Mouse (Mus musculus): ENCODE results near the gene Insrr. TPM values are rescaled to one million over a fixed set of nuclear protein-coding genes. Genes with fewer than 3 reads are reported as not detected.
"Not testable (repeated sequence)": the region's sequence is repeated elsewhere in the genome, so short reads cannot be mapped to it uniquely, and the experiment has no call there.

Insrr gene
- total RNA-seq, 4 experiments from 2014 or later, result 0.49 to 1.00 (median 0.68) TPM

- no peak for DNase-seq (ENCODE audit: low spot score in 2 of 2)
Observed at GRCm38 (mm10) chr3:87832109-87832859, 35.5 kb downstream of the Insrr start.

DNA sequence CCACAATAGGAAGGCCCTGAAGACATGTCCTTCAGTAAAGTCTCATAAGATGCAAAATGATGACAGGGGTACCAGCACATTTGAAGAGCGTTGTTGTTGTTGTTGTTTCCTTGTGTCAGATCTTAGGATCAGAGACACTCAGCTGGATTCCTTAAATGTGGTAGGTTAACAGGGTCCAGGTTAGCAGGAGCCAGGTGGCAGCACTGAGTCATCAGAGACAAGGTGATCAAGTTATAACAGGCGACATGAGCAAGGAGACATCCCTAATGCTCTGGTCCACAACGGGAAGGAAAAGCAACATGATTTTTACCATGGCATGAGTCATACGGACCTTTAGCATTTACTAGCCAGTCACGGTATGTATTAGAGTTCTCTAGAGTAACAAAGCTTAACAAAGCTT, 36.7 kb downstream of the Insrr start:
- no peak for DNase-seq (ENCODE audit: low spot score in 2 of 2)

DNA sequence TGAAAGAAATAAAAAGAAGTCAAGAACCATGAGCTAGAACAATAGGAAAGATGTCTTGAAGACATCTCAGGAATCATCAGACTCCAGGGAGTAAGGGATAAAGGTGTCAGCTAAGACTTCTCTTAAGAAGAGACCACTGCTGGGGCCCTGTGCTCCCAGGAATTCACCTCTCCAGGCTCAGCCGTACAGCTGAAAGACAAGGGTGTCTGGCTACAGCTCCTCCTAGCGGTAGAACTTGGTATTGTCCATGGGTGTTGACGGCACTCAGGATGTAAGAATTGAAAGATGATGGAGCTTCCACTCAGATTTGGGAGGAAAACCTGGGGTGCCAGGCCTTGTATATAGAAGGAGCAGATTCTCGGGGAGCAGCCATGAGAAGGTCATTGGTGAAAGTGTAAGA, 41.9 kb downstream of the Insrr start:
- DNase-seq (ENCODE audit: low spot score in 2 of 2), result peak in 1 of 2 experiments; percentile 84

DNA sequence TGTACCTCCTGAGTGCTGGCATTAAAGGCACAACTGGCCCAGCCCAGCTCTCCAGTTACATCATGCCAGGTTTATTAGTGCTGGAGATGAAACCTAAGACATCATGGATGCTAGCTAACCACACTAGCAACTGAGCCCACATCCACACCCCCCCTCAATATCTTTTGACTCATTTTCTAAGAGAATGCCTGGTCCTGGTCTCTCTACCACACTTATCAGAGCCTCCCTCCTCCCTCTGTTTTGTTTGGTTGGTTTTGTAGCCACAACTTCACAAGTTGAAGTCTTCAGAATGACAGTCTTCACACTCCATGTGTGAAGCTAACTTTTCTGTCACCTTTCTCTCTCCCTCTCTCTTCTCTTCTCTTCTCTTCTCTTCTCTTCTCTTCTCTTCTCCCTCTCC, 44.1 kb downstream of the Insrr start:
- DNase-seq (ENCODE audit: low spot score in 2 of 2), result no peak

- no peak for DNase-seq (ENCODE audit: low spot score in 2 of 2)
Observed at GRCm38 (mm10) chr3:87844981-87845380, 48.2 kb downstream of the Insrr start.

DNA sequence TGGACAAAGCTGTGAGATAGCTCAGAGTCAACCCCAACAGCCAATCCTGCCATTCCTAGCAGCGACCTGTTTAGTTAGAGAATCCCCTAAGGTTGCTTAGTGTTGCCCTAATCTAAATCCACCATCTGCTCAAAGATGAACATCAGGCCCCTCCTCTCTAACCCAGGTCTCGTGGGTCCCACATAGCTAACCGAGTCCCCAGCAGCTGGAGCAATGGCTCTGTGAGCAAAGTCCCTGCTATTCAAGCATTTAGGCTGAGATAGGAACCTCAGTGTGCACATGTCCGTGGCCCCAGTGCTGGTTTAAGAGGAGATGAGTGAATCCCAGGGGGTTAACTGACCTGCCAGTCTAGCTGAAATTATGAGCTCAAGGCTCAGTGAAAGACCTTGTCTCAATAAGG, 49.4 kb downstream of the Insrr start:
- DNase-seq (ENCODE audit: low spot score in 2 of 2), result no peak

DNA sequence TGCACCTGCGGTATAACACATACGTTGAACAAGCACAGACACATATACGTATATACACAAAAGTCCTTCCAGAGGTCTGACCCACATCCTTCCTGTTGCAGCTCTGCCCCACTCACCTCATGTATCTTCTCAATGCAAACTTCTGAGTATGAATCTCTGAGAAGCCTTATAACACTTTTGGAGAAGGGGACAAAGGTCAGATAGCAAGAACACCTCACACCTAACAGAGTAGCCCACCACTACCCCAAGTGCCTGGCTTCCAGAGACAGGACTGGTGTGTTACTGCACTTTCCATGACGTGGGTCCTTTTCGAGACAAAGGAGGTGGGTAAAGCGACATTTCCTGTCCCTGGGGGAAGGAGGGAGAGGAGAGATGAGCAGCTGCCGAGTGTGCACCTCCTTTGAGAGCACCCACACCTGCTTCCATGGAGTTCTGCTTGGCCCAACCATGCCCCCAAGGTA, 49.9 kb downstream of the Insrr start, which contains the start of gene Sh2d2a:
Gene Sh2d2a (plus strand): TSS at position 106 of the 461 bp plus-strand sequence.
- no peak for DNase-seq (ENCODE audit: low spot score in 2 of 2)

- DNase-seq (ENCODE audit: low spot score in 2 of 2), result no peak
Observed at GRCm38 (mm10) chr3:87847680-87848079, 50.9 kb downstream of the Insrr start.

DNA sequence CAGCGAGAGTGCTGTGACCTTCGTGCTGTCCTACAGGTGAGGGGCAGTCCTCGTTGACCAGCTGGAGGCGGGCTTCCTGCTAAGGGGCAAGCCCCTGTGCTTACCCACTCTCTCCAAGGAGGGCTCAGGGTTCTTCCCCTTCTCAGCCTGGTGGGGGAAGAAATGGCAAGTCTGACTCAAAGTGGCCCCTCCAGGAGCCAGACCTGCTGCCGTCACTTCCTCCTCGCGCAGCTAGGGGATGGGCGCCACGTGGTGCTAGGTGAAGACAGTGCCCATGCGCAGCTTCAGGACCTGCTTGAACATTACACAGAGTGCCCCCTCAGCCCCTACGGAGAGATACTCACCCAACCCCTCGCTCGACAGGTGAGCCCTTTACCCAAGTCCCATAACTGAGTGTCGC, 52.4 kb downstream of the Insrr start:
- DNase-seq (ENCODE audit: low spot score in 2 of 2), result no peak

DNA sequence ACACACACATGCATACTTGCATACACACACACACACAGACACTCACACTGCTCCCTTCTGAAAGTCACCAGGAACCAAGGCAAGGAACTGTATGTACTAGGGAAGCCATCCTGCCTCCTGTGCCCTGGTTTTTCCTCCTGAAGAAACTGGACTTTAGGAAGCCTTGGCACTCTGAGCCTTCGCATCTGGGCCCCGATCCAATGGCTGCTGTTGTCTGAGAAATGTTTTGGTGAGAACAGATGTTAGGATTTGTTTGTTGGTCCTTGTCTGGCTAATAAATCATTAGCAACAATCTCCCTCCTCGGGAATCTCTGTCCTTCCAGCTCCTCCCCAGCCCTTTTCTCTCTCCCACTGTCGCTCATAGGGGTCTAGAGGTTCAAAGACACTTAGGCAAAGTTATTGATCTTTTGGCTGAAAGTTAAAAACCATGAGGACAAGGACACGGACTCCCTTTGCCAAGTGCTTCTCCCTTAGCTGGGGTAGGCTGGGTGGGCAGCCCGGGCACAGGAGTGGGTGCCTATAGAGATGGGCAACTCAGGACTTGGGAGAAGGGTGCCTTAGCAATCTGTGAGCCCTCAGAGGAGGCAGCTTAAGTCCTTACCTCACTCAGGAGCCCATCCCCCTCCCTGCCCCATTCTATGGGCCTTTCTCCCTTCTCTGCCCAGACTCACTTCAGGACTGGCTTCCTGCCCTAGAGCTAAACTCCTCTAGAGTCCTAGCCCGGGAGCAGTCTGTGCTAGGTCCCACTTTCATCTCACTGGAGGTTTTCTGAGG, 58.2 kb downstream of the Insrr start:
- no peak for DNase-seq (ENCODE audit: low spot score in 2 of 2)

DNA sequence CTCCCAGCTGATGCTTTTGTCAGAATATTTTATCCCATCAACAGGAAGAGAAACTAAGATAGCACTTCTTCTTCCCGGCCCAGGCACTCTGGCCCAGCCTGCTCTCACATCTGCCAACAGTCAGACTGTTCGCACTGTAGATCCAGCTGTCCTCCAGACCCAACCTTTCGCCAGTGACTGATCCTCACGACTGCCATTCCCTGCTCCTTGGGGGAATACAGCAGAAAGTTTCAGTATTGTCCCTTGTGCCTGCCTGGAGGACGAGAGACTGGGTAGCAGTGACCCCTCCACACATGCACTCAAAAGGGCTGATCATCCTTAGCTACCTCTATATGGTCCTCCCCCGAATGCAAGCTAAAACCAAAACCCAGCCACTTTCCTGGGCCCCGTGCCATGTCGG, 59.2 kb downstream of the Insrr start:
- no peak for DNase-seq (ENCODE audit: low spot score in 2 of 2)

GRCm38 (mm10) chr3:87857666-87858065, 60.9 kb downstream of the Insrr start:
- no peak for DNase-seq (ENCODE audit: low spot score in 2 of 2)

DNA sequence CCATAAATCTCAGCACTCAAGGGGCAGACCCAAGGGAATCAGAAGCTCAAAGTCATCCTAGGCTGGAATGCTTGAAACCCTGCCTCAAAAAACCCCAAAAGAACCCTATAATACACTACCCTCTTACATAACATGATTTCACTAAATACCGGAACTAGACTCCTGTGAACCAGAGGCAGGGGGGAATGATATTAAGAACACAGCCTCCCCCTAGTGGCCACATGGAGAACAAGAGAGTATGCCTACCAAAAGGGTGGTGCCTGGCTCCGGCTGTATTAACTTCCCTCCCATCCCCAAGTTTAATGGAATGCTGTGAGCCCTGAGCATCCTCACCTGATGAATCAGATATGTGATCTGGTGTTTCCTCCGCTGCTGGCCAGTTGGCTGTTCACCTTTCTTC, 63.1 kb downstream of the Insrr start:
- DNase-seq (ENCODE audit: low spot score in 2 of 2), result peak; percentile 49 to 81

- DNase-seq (ENCODE audit: low spot score in 2 of 2), result not testable (repeated sequence)
Observed at GRCm38 (mm10) chr3:87864111-87864510, 67.4 kb downstream of the Insrr start.

Other genes starting within 250 kb of the Insrr start
- 10 to 100 TPM; 55.1 to 68.0 (median 58.4) TPM for gene Arhgef11, start 179.4 kb upstream of the Insrr start, total RNA-seq (2022)
- 1 to 10 TPM in 1 of 4 experiments, under 1 TPM in 3; 0.43 to 1.6 (median 0.62) TPM for gene Lrrc71, start 48.3 kb upstream of the Insrr start, total RNA-seq (2022)
- gene Ntrk1, start 1.8 kb upstream of the Insrr start, total RNA-seq (2022), result under 1 TPM; 0.13 to 0.20 (median 0.17) TPM
- gene Pear1, start 27.4 kb downstream of the Insrr start, total RNA-seq (2022), result 10 to 100 TPM; 10.5 to 12.7 (median 12.2) TPM
- gene Sh2d2a, start 49.8 kb downstream of the Insrr start, total RNA-seq (2022), result not detected
- 10 to 100 TPM; 53.2 to 58.8 (median 53.7) TPM for gene Prcc, start 88.7 kb downstream of the Insrr start, total RNA-seq (2022)
- gene Hdgf, start 109.4 kb downstream of the Insrr start, total RNA-seq (2022), result 100 to 1,000 TPM; 137 to 145 (median 140) TPM
- gene Mrpl24, start 122.6 kb downstream of the Insrr start, total RNA-seq (2022), result 10 to 100 TPM; 58.6 to 59.7 (median 59.5) TPM
- 10 to 100 TPM; 12.7 to 16.1 (median 15.1) TPM for gene Isg20l2, start 133.4 kb downstream of the Insrr start, total RNA-seq (2022)
- 10 to 100 TPM; 25.2 to 31.5 (median 26.2) TPM for gene Rrnad1, start 133.8 kb downstream of the Insrr start, total RNA-seq (2022)
- gene Crabp2, start 151.7 kb downstream of the Insrr start, total RNA-seq (2022), result 1 to 10 TPM; 3.9 to 5.9 (median 4.7) TPM
- gene Nes, start 174.1 kb downstream of the Insrr start, total RNA-seq (2022), result 1 to 10 TPM; 4.9 to 6.5 (median 5.5) TPM
- 100 to 1,000 TPM; 257 to 304 (median 278) TPM for gene Bcan, start 203.3 kb downstream of the Insrr start, total RNA-seq (2022)
- gene Hapln2, start 230.6 kb downstream of the Insrr start, total RNA-seq (2022), result 10 to 100 TPM; 26.0 to 34.3 (median 29.3) TPM
- 10 to 100 TPM; 14.0 to 19.9 (median 16.1) TPM for gene Gpatch4, start 246.2 kb downstream of the Insrr start, total RNA-seq (2022)

Data from layer of hippocampus, adult 8-10 months (tissue).